In genomic region chr7:103942730-103943129, GRCm38 (mm10) we compare ENCODE assay signal across 7 mouse cellular contexts. TPM values are rescaled to one million over a fixed set of nuclear protein-coding genes. Genes with fewer than 3 reads are reported as not detected.
DNase-seq lines count a peak whose midpoint lies in the region; ATAC-seq lines count a peak whose summit lies in the region.

No protein-coding gene starts in this region.

- H3K27me3 ChIP-seq in midbrain, embryonic 10.5 days (ENCODE audit: low read depth, poor library complexity, severe bottlenecking), result no peaks in the 10 kb centered on the region
- no peaks in the 10 kb centered on the region for H3K27me3 ChIP-seq in midbrain, embryonic 16.5 days (ENCODE audit: control insufficient read depth, insufficient read depth, low read depth, low read length)
- H3K27me3 ChIP-seq in hindbrain, embryonic 16.5 days (replicated peaks; ENCODE audit: control insufficient read depth, insufficient read depth, low read length), result no peaks in the 10 kb centered on the region

- no peaks in the 10 kb centered on the region for H3K36me3 ChIP-seq in midbrain, embryonic 10.5 days
- no peaks in the 10 kb centered on the region for H3K36me3 ChIP-seq in midbrain, embryonic 16.5 days (ENCODE audit: control insufficient read depth, insufficient read depth, low read length)
- no peaks in the 10 kb centered on the region for H3K36me3 ChIP-seq in hindbrain, embryonic 16.5 days (ENCODE audit: control insufficient read depth, insufficient read depth, low read length)

- ATAC-seq in midbrain, embryonic 16.5 days, result no peak
- peak; percentile 50; the same call in 1 of the 2 replicates for ATAC-seq in hindbrain, embryonic 16.5 days

- no peak overlapping the region for H3K4me2 ChIP-seq in midbrain, embryonic 16.5 days (ENCODE audit: low read length)
- H3K4me2 ChIP-seq in hindbrain, embryonic 16.5 days (ENCODE audit: low read length), result no peak overlapping the region

- H3K4me1 ChIP-seq in midbrain, embryonic 10.5 days, result no peaks in the 10 kb centered on the region
- H3K4me1 ChIP-seq in midbrain, embryonic 16.5 days (ENCODE audit: control insufficient read depth, insufficient read depth, low read length), result no peaks in the 10 kb centered on the region
- no peaks in the 10 kb centered on the region for H3K4me1 ChIP-seq in hindbrain, embryonic 16.5 days (ENCODE audit: control insufficient read depth, insufficient read depth, low read depth, low read length)

- no peaks in the 10 kb centered on the region for H3K9me3 ChIP-seq in midbrain, embryonic 10.5 days (replicated peaks)
- H3K9me3 ChIP-seq in midbrain, embryonic 16.5 days (replicated peaks; ENCODE audit: control insufficient read depth, low read length, poor library complexity, severe bottlenecking), result no peaks in the 10 kb centered on the region
- H3K9me3 ChIP-seq in hindbrain, embryonic 16.5 days (ENCODE audit: control insufficient read depth, low read length), result no peaks in the 10 kb centered on the region

- H3K4me3 ChIP-seq in midbrain, embryonic 10.5 days, result no peak overlapping the region
- no peak overlapping the region for H3K4me3 ChIP-seq in midbrain, embryonic 16.5 days (ENCODE audit: low read depth, low read length)
- no peak overlapping the region for H3K4me3 ChIP-seq in hindbrain, embryonic 16.5 days (ENCODE audit: low read length)

- DNase-seq in midbrain, embryonic 10.5 days (ENCODE audit: low spot score), result peak; percentile 52
- peak; percentile 58 for DNase-seq in MN1 (ENCODE audit: low spot score)
- DNase-seq in c-Kit-negative CD71-positive TER-119-positive erythroid progenitor cells, embryonic 14.5 days (ENCODE audit: low read depth, low spot score), result peak; percentile 84
- DNase-seq in lung, postnatal 14 days, result peak; percentile 27
- DNase-seq in telencephalon, adult 2 months (ENCODE audit: low read depth, low spot score), result peak; percentile 1

- no peak overlapping the region for H3K9ac ChIP-seq in midbrain, embryonic 16.5 days (ENCODE audit: low read depth, low read length)
- no peak overlapping the region for H3K9ac ChIP-seq in hindbrain, embryonic 16.5 days (ENCODE audit: low read depth, low read length)

- H3K27ac ChIP-seq in midbrain, embryonic 10.5 days (replicated peaks), result no peak overlapping the region
- H3K27ac ChIP-seq in midbrain, embryonic 16.5 days (ENCODE audit: low read length), result no peak overlapping the region
- no peak overlapping the region for H3K27ac ChIP-seq in hindbrain, embryonic 16.5 days (ENCODE audit: low read depth, low read length)

- WGBS in midbrain, embryonic 10.5 days, result 25% methylated on average over 2 of the region's 2 CpGs
- WGBS in midbrain, embryonic 16.5 days, result 23% methylated on average over 2 of the region's 2 CpGs
- WGBS in hindbrain, embryonic 16.5 days, result 27% methylated on average over 2 of the region's 2 CpGs

RNA-seq across cellular contexts. Expression of gene Olfr633, which starts 1.5 kb away (rescaled TPM):
- polyA plus RNA-seq in midbrain, embryonic 10.5 days (2016; fragmentation: Nextera tagmentation; extraction: Ambion mirVana), result not detected in 2 replicates
- not detected in 2 replicates for polyA plus RNA-seq in midbrain, embryonic 16.5 days (2015; fragmentation: Nextera tagmentation; extraction: Ambion mirVana)
- not detected in 2 replicates for polyA plus RNA-seq in hindbrain, embryonic 16.5 days (2015; fragmentation: Nextera tagmentation; extraction: Ambion mirVana)

RNA-seq across cellular contexts. Expression of gene Olfr632, which starts 8.6 kb away (rescaled TPM):
- not detected in 2 replicates for polyA plus RNA-seq in midbrain, embryonic 10.5 days (2016; fragmentation: Nextera tagmentation; extraction: Ambion mirVana)
- not detected in 2 replicates for polyA plus RNA-seq in midbrain, embryonic 16.5 days (2015; fragmentation: Nextera tagmentation; extraction: Ambion mirVana)
- not detected in 2 replicates for polyA plus RNA-seq in hindbrain, embryonic 16.5 days (2015; fragmentation: Nextera tagmentation; extraction: Ambion mirVana)

RNA-seq across cellular contexts. Expression of gene Olfr631, which starts 14.1 kb away (rescaled TPM):
- polyA plus RNA-seq in midbrain, embryonic 10.5 days (2016; fragmentation: Nextera tagmentation; extraction: Ambion mirVana), result not detected in 2 replicates
- not detected in 2 replicates for polyA plus RNA-seq in midbrain, embryonic 16.5 days (2015; fragmentation: Nextera tagmentation; extraction: Ambion mirVana)
- not detected in 2 replicates for polyA plus RNA-seq in hindbrain, embryonic 16.5 days (2015; fragmentation: Nextera tagmentation; extraction: Ambion mirVana)

RNA-seq across cellular contexts. Expression of gene Olfr635, which starts 28.2 kb away (rescaled TPM):
- 0.01 and 0.04 TPM in 2 replicates for polyA plus RNA-seq in midbrain, embryonic 10.5 days (2016; fragmentation: Nextera tagmentation; extraction: Ambion mirVana)
- polyA plus RNA-seq in midbrain, embryonic 16.5 days (2015; fragmentation: Nextera tagmentation; extraction: Ambion mirVana), result 0.03 TPM in 1 of 2 replicates, not detected in the other
- not detected in 2 replicates for polyA plus RNA-seq in hindbrain, embryonic 16.5 days (2015; fragmentation: Nextera tagmentation; extraction: Ambion mirVana)

RNA-seq across cellular contexts. Expression of gene Olfr65, which starts 39.4 kb away (rescaled TPM):
- not detected in 2 replicates for polyA plus RNA-seq in midbrain, embryonic 10.5 days (2016; fragmentation: Nextera tagmentation; extraction: Ambion mirVana)
- not detected in 2 replicates for polyA plus RNA-seq in midbrain, embryonic 16.5 days (2015; fragmentation: Nextera tagmentation; extraction: Ambion mirVana)
- not detected in 2 replicates for polyA plus RNA-seq in hindbrain, embryonic 16.5 days (2015; fragmentation: Nextera tagmentation; extraction: Ambion mirVana)

Comparison
In these comparisons a context has a peak if more than half of its experiments do, and no peak if none do; other contexts are left out.
1. DNase-seq: peak in every context shown above with its lines; median percentile 84 in c-Kit-negative CD71-positive TER-119-positive erythroid progenitor cells, embryonic 14.5 days; 58 in MN1; 52 in midbrain, embryonic 10.5 days; 27 in lung, postnatal 14 days; 1 in telencephalon, adult 2 months.